Comparison of ENCODE assay signal across 14 mouse cellular contexts in genomic region chr8:84777899-84778637, GRCm38 (mm10). TPM values are rescaled to one million over a fixed set of nuclear protein-coding genes. Genes with fewer than 3 reads are reported as not detected.
DNase-seq lines count a peak whose midpoint lies in the region; ATAC-seq and TF ChIP-seq lines count a peak whose summit lies in the region.
"Had no signal": no experiment of that assay in that cellular context is flagged by ENCODE, and none has a peak within 500 bp of the region (broad histone marks: within the 10 kb centered on the region; RNA-seq: fewer than 3 reads in every experiment).

No protein-coding gene starts in this region.

- peak; percentile 25 to 41 for DNase-seq in cerebellum, postnatal 36 days
- DNase-seq in cerebellum, adult 9-11 months, result no peak
- DNase-seq in left cerebral cortex, adult 2 months (ENCODE audit: extremely low spot score in 1 of 2, low spot score in 2 of 2), result no peak
- no peak for DNase-seq in left cerebral cortex, postnatal 14 days (ENCODE audit: low spot score in 2 of 2)
- no peak for DNase-seq in right cerebral cortex, postnatal 36 days (ENCODE audit: low spot score in 2 of 2)
- no peak for DNase-seq in right cerebral cortex, postnatal 25 days
- DNase-seq: gastrocnemius, postnatal 14 days; kidney, adult 2 months; layer of hippocampus, adult 9-11 months had no signal

- TF ChIP-seq CTCF in left cerebral cortex, adult 2 months (IDR thresholded peaks at IDR 0.05), result no peak

- no peaks in the 10 kb centered on the region for H3K36me3 ChIP-seq in forebrain, embryonic 16.5 days (ENCODE audit: control insufficient read depth, insufficient read depth)
- no peaks in the 10 kb centered on the region for H3K36me3 ChIP-seq in neural tube, embryonic 14.5 days (ENCODE audit: control insufficient read depth, insufficient read depth, low read length)
- H3K36me3 ChIP-seq: embryonic facial prominence, embryonic 15.5 days; liver, embryonic 12.5 days had no signal

- H3K4me2 ChIP-seq in forebrain, embryonic 16.5 days (ENCODE audit: low read length), result peak overlapping the region; percentile 45
- no peak overlapping the region for H3K4me2 ChIP-seq in neural tube, embryonic 14.5 days (ENCODE audit: low read depth, low read length)
- H3K4me2 ChIP-seq: liver, embryonic 12.5 days had no signal

- WGBS in forebrain, embryonic 16.5 days, result 33% methylated on average over 10 of the region's 10 CpGs
- WGBS in neural tube, embryonic 14.5 days, result 24% methylated on average over 10 of the region's 10 CpGs

- intact Hi-C loops in left cerebral cortex, adult 2 months (cut with DNase I), result no loop called here
- intact Hi-C loops in left cerebral cortex, postnatal 14 days (cut with DNase I), result loop anchor here (2.0 kb wide), 1 partner anchor 21 kb away; no protein-coding TSS in a partner anchor

- no peak overlapping the region for H3K4me3 ChIP-seq in left cerebral cortex, adult 2 months
- peak overlapping the region; percentile 6 for H3K4me3 ChIP-seq in forebrain, embryonic 16.5 days (replicated peaks; ENCODE audit: low read length)
- no peak overlapping the region for H3K4me3 ChIP-seq in neural tube, embryonic 14.5 days (ENCODE audit: low read depth, low read length)
- H3K4me3 ChIP-seq: embryonic facial prominence, embryonic 15.5 days; liver, embryonic 12.5 days had no signal

- H3K9me3 ChIP-seq in forebrain, embryonic 16.5 days (ENCODE audit: control insufficient read depth, low read length), result no peaks in the 10 kb centered on the region
- H3K9me3 ChIP-seq in neural tube, embryonic 14.5 days (ENCODE audit: control insufficient read depth, low read length), result no peaks in the 10 kb centered on the region
- H3K9me3 ChIP-seq: embryonic facial prominence, embryonic 15.5 days; liver, embryonic 12.5 days had no signal

- peaks cover 10% of the 10 kb centered on the region; the same call in 1 of the 2 replicates for H3K27me3 ChIP-seq in forebrain, embryonic 16.5 days (replicated peaks; ENCODE audit: control insufficient read depth, insufficient read depth, low read length)
- peaks cover 46% of the 10 kb centered on the region for H3K27me3 ChIP-seq in neural tube, embryonic 14.5 days (ENCODE audit: control insufficient read depth, insufficient read depth, low read length)

- H3K4me1 ChIP-seq in forebrain, embryonic 16.5 days (replicated peaks; ENCODE audit: control insufficient read depth, insufficient read depth, low read length), result peaks cover 62% of the 10 kb centered on the region
- peaks cover 18% of the 10 kb centered on the region; the same call in 1 of the 2 replicates for H3K4me1 ChIP-seq in neural tube, embryonic 14.5 days (ENCODE audit: control insufficient read depth, insufficient read depth, low read length)

- H3K27ac ChIP-seq in left cerebral cortex, adult 2 months, result peak overlapping the region; percentile 96
- peak overlapping the region; percentile 93 for H3K27ac ChIP-seq in forebrain, embryonic 16.5 days (ENCODE audit: low read length)
- peak overlapping the region; percentile 45; the same call in 1 of the 2 replicates for H3K27ac ChIP-seq in neural tube, embryonic 14.5 days (ENCODE audit: low read depth, low read length)
- H3K27ac ChIP-seq: liver, embryonic 12.5 days; macrophage had no signal

- H3K9ac ChIP-seq in forebrain, embryonic 16.5 days (replicated peaks; ENCODE audit: low read depth, low read length), result peak overlapping the region; percentile 62
- H3K9ac ChIP-seq in neural tube, embryonic 14.5 days (replicated peaks; ENCODE audit: low read depth, low read length), result no peak overlapping the region
- H3K9ac ChIP-seq: embryonic facial prominence, embryonic 15.5 days; liver, embryonic 12.5 days had no signal

- no peak for ATAC-seq in forebrain, embryonic 16.5 days
- no peak for ATAC-seq in neural tube, embryonic 14.5 days (ENCODE audit: low read depth)
- ATAC-seq: liver, embryonic 12.5 days had no signal

RNA-seq across cellular contexts. Expression of gene Nfix, which starts 22.1 kb away (rescaled TPM):
- 100 to 1,000 TPM; 347 to 350 TPM for total RNA-seq in left cerebral cortex, adult 2 months (2021)
- 100 to 1,000 TPM; 402 to 429 TPM for total RNA-seq in left cerebral cortex, postnatal 14 days (2021)
- polyA plus RNA-seq in forebrain, embryonic 16.5 days (2015; fragmentation: Nextera tagmentation; extraction: Ambion mirVana), result 440 and 546 TPM in 2 replicates
- polyA plus RNA-seq in neural tube, embryonic 14.5 days (2014; fragmentation: Nextera tagmentation; extraction: Ambion mirVana), result 68.2 and 91.5 TPM in 2 replicates

RNA-seq across cellular contexts. Expression of gene Dand5, which starts 44.6 kb away (rescaled TPM):
- total RNA-seq in left cerebral cortex, adult 2 months (2021), result 10 to 100 TPM in 1 of 2 experiments, 1 to 10 TPM in 1; 9.7 to 11.1 TPM
- total RNA-seq in left cerebral cortex, postnatal 14 days (2021), result 1 to 10 TPM; 8.0 to 9.6 TPM
- 8.2 and 8.7 TPM in 2 replicates for polyA plus RNA-seq in forebrain, embryonic 16.5 days (2015; fragmentation: Nextera tagmentation; extraction: Ambion mirVana)
- 12.3 and 16.9 TPM in 2 replicates for polyA plus RNA-seq in neural tube, embryonic 14.5 days (2014; fragmentation: Nextera tagmentation; extraction: Ambion mirVana)

RNA-seq across cellular contexts. Expression of gene Gadd45gip1, which starts 53.3 kb away (rescaled TPM):
- 10 to 100 TPM; 23.9 to 25.8 TPM for total RNA-seq in left cerebral cortex, adult 2 months (2021)
- total RNA-seq in left cerebral cortex, postnatal 14 days (2021), result 10 to 100 TPM; 23.4 to 23.6 TPM
- 31.3 and 34.3 TPM in 2 replicates for polyA plus RNA-seq in forebrain, embryonic 16.5 days (2015; fragmentation: Nextera tagmentation; extraction: Ambion mirVana)
- 33.1 and 39.8 TPM in 2 replicates for polyA plus RNA-seq in neural tube, embryonic 14.5 days (2014; fragmentation: Nextera tagmentation; extraction: Ambion mirVana)

RNA-seq across cellular contexts. Expression of gene G430095P16Rik, which starts 55.3 kb away (rescaled TPM):
- not detected for total RNA-seq in left cerebral cortex, adult 2 months (2021)
- total RNA-seq in left cerebral cortex, postnatal 14 days (2021), result not detected
- polyA plus RNA-seq in forebrain, embryonic 16.5 days (2015; fragmentation: Nextera tagmentation; extraction: Ambion mirVana), result 2.0 and 2.2 TPM in 2 replicates
- 0.76 and 1.8 TPM in 2 replicates for polyA plus RNA-seq in neural tube, embryonic 14.5 days (2014; fragmentation: Nextera tagmentation; extraction: Ambion mirVana)
- polyA plus RNA-seq: macrophage had no signal

Comparison
In these comparisons a context has a peak if more than half of its experiments do, and no peak if none do; other contexts are left out.
1. DNase-seq: peak in cerebellum, postnatal 36 days (2 of 2); none in cerebellum, adult 9-11 months (single experiment), left cerebral cortex, adult 2 months (0 of 2), left cerebral cortex, postnatal 14 days (0 of 2), right cerebral cortex, postnatal 36 days (0 of 2) and right cerebral cortex, postnatal 25 days (single experiment).
2. H3K27ac ChIP-seq: peak in every context shown above with its lines; median percentile 96 in left cerebral cortex, adult 2 months; 93 in forebrain, embryonic 16.5 days; 45 in neural tube, embryonic 14.5 days.